Mouse (Mus musculus) myocyte (in vitro differentiated cells): ENCODE results near the gene Serpina3m.
"Not testable (repeated sequence)": the region's sequence is repeated elsewhere in the genome, so short reads cannot be mapped to it uniquely, and the experiment has no call there.

Source experiments
- E2F4 ChIP-seq: IDR thresholded peaks from one replicate; pipeline ENCODE4 v1.6.1; 2011; ENCODE audit warnings: mild to moderate bottlenecking, control low read depth, moderate library complexity; ENCODE audit not compliant: insufficient read depth
- POLR2A ChIP-seq: IDR thresholded peaks from one replicate; pipeline ENCODE4 v1.6.1; 2011; ENCODE audit warnings: low read depth, mild to moderate bottlenecking, control low read depth, moderate library complexity; ENCODE audit not compliant: insufficient read length
- POLR2AphosphoS2 ChIP-seq: IDR thresholded peaks from one replicate; pipeline ENCODE4 v1.6.1; 2011; ENCODE audit warnings: low read depth, control low read depth; ENCODE audit not compliant: insufficient read length
- USF1 ChIP-seq: IDR thresholded peaks from one replicate; pipeline ENCODE4 v1.6.1; 2011; ENCODE audit warnings: low read depth, mild to moderate bottlenecking, control low read depth, moderate library complexity

DNA sequence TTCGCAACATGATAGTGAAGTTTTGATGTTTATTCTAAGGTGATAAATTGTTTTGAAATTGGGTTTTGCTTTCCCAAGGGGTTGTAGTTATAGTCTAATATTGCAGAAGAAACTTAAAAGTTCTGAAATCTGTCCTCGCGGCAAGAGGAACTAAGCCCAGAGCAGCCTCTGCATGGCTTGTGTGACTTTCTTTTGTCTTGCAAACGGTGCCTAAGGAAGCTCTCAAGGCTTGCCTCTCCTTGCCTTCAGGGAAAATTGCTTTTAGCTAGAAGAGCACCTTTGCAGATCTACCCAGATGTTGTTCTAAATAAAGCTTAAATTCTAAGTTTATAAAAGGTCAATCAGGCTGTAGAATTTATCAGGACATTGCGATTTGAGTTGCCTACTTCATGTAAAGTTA lies 40.5 kb downstream of the Serpina3m start:
- TF ChIP-seq POLR2AphosphoS2, POLR2A, USF1, E2F4: not testable (repeated sequence)
